Mouse (Mus musculus) Patski (cell line): Measurements from ENCODE around the gene Kctd5. TPM values are rescaled to one million over a fixed set of nuclear protein-coding genes. Genes with fewer than 3 reads are reported as not detected.

ENCODE experiments used
- ATAC-seq: fragments of 100-300 bp; one replicate; pipeline ENCODE4 v1.8.0; 2021
- CTCF ChIA-PET: fragments of 350-600 bp; sonication (Branson Sonifier 250); formaldehyde crosslinking; loops from one replicate; lab custom pipeline; 2022; ENCODE audit warnings: inconsistent platforms; lab: Charles Lee
- POLR2A ChIA-PET: fragments of 350-600 bp; sonication (Branson Sonifier 250); formaldehyde crosslinking; loops from one replicate; lab custom pipeline; 2022; ENCODE audit warnings: antibody characterized with exemption, inconsistent platforms; lab: Charles Lee
- DNase-seq: peaks from one replicate; pipeline ENCODE4 v3.0.0-alpha.2; 2011; ENCODE audit warnings: low read depth, low spot score
- H3K27me3 ChIP-seq: fragments of 371-371 bp; one replicate; pipeline ENCODE4 v1.5.1; 2021
- CTCF ChIP-seq: fragments of 100-300 bp; IDR thresholded peaks from one replicate; pipeline ENCODE4 v1.5.1; 2021
- in situ Hi-C: fragments of 300-500 bp; cut with MboI; formaldehyde crosslinking; loops from 3 replicates; pipeline ENCODE4 v1.11.1; 2018; ENCODE audit warnings: low pct_unique_long_range_greater_than_20kb, mixed read lengths
- polyA plus RNA-seq: library from polyadenylated mRNA; unstranded; gene quantifications from one replicate; pipeline ENCODE4 v1.2.3, GENCODE M21; 2021

Kctd5 gene
- polyA plus RNA-seq, 1 experiment from 2014 or later, result 57.8 TPM

DNA sequence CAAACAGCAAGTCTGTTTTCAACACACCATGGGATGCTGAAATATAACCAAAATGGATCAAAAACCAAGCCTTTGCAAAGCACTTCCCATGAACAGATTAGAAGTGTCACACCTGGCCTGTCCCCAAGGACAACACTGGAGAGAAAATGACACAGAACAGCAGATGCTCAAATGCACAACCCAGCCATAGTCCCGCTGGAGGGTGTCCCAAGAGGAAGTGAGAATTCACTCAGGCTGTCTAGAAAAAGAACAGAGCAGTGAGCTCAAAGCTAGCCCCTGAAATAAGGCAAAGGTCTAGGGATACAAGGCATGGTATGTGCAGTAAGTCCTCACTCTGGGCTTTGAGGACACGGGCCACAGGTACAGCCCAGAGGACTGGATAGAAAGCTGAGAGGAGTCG is 3.8 kb downstream of the Kctd5 start:
- ATAC-seq (no peak), DNase-seq (no peak)
- ChIA-PET CTCF (interaction anchor here (0.9 kb wide), 1 partner anchor 11 kb away, joined by 3 read pairs; no protein-coding TSS in a partner anchor), POLR2A (no interaction called here)
- in situ Hi-C loops, result no loop called here
- no peaks in the 10 kb centered on the region for H3K27me3 ChIP-seq
- no peak for TF ChIP-seq CTCF

DNA sequence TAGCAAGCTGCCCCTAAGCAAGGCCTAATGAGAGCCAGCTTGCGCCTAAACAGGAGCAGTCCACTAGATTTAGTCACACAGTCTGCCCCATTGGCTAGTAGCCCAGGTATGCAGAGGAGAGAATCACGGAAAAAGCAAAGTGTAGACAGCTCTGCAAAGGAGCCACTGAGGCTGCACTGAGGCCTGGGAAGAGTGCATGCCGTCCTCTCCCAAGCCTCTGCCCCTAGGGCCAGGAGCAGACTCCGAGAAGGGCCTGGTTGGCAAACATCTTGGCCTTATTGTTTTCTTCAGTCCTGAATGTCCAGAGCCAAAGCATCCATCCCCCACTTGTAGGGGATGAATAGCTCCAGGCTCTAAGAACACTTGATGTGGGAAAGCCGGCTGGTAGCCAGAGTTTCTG is 5.0 kb downstream of the Kctd5 start:
- no peak for DNase-seq
- CTCF ChIA-PET, result interaction anchor here (1.3 to 1.5 kb wide), 2 partner anchors 11 to 61 kb away, joined by 3 read pairs; no protein-coding TSS in a partner anchor
- POLR2A ChIA-PET, result interaction anchor here (1.0 kb wide), 1 partner anchor 32 kb away, joined by 3 read pairs; no protein-coding TSS in a partner anchor
- ATAC-seq, result no peak
- H3K27me3 ChIP-seq, result no peaks in the 10 kb centered on the region
- TF ChIP-seq CTCF, result no peak
- in situ Hi-C loops, result no loop called here

DNA sequence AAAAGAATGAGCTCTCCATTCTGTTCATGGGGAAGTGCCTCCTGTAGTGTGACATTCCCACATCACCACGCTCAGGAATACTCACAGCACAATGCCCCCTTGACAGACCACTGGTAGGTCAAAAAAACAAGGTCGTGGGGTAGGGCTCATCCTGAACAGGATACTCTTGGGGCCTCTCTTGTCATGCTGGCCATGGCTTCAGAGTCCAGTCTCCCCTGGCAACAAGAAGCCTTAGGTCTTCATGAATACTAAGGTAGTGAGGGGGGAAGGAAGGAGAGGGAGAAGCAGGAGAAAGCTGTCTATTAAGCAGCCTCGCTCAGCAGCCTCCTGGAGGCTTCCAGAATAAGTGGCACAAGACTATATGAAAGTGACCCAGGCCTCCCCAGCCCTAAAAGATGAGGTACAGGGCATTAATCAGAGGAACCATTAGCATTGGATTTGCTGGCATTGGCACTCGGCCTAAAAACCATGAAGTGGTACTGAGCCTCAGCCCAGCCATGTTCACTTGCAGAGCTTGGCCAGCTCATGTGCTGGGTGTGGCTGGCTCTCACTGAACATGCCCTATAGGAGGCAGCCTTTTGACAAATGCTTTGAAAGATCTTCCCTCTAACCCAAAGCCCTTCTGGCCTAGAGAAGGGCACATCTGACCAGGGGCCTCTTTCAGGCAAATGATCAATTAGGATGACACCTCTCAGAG is 10.7 kb downstream of the Kctd5 start:
- no peaks in the 10 kb centered on the region for H3K27me3 ChIP-seq
- no peak for ATAC-seq
- DNase-seq, result no peak
- no peak for TF ChIP-seq CTCF
- ChIA-PET POLR2A (no interaction called here), CTCF (interaction anchor here (1.8 kb wide), 1 partner anchor 53 kb away, joined by 3 read pairs; no protein-coding TSS in a partner anchor)
- in situ Hi-C loops, result no loop called here

DNA sequence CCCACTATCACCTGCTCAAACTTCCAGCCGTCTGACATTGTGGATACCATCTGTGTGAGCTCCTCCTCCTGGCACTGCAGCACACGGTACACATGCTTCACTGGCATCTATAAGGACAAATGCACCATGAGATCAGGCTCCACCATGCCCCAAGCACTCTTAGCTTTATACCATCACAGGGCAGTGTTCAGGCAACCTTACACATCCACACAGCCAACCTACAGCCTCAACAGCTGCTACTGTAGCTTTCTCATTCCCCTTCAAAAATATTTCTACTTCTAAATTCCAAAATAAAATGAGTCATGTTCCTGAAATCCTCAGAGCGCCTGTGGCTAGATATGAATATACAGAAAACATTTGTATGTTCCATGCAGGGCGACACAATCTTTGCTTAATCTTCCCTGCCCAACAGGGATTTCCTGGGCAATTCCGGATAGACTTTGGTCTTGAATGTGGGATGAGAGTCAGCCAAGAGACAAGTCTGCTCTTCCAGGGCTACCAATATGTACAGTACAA is 15.5 kb downstream of the Kctd5 start:
- in situ Hi-C loops, result no loop called here
- ATAC-seq (no peak), DNase-seq (no peak)
- POLR2A ChIA-PET, result no interaction called here
- CTCF ChIA-PET, result interaction anchor here (0.8 kb wide), 1 partner anchor 12 kb away, joined by 3 read pairs; no protein-coding TSS in a partner anchor
- H3K27me3 ChIP-seq, result no peaks in the 10 kb centered on the region
- no peak for TF ChIP-seq CTCF

DNA sequence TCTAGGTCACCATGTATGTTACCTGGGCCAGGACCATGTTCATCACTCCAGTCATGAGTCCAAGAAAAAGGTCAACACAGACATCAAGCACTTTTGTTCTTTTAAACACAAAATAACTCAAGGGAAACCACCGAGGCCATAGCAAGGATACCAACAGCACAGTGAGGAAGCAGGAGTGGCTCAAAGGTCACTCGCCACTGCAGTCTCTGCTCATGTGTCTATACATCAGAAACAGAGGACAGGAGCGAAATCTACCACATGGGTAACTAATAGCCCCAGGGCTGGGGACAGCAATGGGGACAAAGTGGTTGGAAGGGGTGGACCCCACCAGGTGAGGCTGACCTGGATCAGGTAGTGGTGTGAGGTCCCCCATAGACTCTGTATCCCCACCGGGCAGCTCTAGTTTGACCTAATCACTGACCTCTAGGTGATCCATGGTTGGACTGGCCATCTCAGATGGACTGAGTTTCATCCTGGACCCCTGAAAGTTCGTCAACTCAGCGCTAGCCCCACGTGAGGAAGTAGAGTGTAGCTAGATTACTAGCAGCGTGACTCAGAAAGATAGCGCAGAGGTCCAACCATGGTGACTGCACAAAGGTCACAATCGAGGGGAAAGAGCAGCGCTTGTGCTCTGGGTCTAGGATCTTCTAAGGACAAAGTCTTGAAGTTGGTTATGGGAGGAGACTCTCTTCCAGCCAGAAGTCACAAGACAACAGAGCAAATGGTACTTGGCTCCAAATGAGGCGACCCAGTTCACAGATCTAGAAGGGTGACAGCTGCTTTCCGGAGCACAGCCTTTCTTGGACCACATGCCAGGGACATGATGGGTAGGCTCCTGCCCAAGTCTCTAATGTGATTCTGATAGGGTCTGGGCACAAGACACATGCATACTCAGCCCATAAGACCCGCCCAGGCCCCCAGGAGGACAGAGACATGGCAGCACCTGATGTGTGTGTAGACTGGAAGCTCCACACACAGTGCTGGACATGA is 16.4 kb downstream of the Kctd5 start:
- H3K27me3 ChIP-seq, result no peaks in the 10 kb centered on the region
- TF ChIP-seq CTCF, result no peak
- CTCF ChIA-PET, result no interaction called here
- DNase-seq, result no peak
- ATAC-seq, result no peak
- in situ Hi-C loops, result no loop called here
- POLR2A ChIA-PET, result no interaction called here

DNA sequence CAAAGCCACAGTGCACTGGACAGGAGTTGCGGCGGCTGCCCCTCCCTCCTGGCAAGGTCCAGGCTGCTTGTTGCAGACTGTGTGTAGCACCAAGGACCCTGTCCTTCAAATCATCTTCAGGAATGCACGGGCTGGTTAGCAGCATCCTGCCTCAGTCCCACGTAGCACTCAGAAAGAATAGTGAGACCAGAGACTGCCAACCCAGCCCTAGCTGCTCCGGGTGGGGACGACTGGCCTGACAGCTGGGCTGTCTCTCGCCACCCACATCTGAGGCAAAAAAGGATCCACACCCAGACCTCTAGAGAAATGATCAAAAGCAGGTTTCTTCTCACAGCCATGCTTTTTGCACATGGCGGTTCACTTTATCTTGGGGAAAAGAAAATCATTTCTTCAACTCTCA is 24.3 kb downstream of the Kctd5 start:
- in situ Hi-C loops, result loop anchor here (10.0 kb wide), 1 partner anchor 74 kb away; no protein-coding TSS in a partner anchor
- ChIA-PET POLR2A (no interaction called here), CTCF (no interaction called here)
- ATAC-seq, result no peak
- H3K27me3 ChIP-seq, result no peaks in the 10 kb centered on the region
- no peak for TF ChIP-seq CTCF
- no peak for DNase-seq

DNA sequence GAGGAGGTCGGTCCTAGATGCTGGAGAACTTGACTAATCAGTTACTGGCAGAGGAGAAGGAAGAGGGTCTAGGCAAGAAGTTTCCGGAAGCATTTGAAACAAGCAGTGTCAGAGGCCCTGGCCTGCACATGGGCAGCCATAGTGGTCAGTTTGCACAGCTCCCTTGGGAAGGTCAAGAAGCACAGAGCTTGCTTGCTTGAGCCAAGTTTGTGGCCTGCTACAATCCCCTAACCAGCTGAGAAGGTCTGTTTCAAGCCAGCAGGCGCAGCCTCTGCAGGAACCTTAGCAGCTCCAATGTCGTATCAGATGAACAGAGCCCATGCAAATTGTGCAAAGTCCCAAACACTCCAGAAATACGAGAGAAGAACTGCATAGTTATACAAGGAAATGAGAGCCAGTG is 25.2 kb downstream of the Kctd5 start:
- in situ Hi-C loops, result loop anchor here (10.0 kb wide), 1 partner anchor 73 kb away; no protein-coding TSS in a partner anchor
- H3K27me3 ChIP-seq, result no peaks in the 10 kb centered on the region
- DNase-seq (no peak), ATAC-seq (no peak)
- ChIA-PET CTCF (interaction anchor here (0.9 kb wide), 1 partner anchor 31 kb away, joined by 3 read pairs; no protein-coding TSS in a partner anchor), POLR2A (no interaction called here)
- TF ChIP-seq CTCF, result no peak

DNA sequence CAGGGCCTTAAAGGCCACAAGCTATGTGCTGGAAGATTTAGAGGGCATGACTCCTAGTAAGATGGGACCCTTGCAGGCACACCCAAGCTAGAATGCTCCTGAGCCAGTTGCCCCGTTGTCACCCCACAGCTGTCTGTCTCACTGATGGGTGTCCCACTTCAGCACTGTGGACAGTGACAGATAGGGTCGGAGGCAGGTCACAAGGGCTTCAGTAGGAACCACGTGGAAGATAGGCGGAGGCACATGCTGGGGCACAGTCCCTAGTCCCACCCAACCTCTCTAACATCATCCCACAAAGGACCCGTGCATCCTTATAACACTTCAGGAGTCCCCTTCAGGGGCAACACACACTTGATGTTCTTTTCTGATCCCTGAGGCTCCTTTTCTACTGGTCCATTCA is 27.3 kb downstream of the Kctd5 start:
- in situ Hi-C loops, result loop anchor here (10.0 kb wide), 1 partner anchor 71 kb away; no protein-coding TSS in a partner anchor
- DNase-seq, result no peak

DNA sequence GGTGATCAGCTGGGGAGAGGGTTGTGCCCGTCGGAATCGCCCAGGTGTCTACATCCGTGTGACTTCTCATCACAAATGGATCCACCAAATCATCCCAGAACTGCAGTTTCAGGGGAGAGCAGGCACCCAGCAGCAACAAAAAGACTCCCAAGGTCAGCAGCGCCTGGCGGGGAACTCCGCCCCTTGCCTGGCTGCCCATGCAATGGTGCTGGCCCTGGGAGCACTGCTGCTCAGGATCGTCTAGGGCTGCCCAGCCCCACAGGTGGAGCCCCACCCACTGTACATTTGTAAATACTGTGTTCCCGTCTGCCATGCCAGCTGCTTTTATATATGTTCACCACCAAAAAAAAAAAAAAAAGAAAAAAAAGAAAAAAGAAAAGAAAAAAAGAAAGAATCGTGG is 27.7 kb downstream of the Kctd5 start:
- no peak for DNase-seq
- no peak for ATAC-seq
- no peaks in the 10 kb centered on the region for H3K27me3 ChIP-seq
- TF ChIP-seq CTCF, result no peak
- in situ Hi-C loops, result loop anchor here (10.0 kb wide), 1 partner anchor 71 kb away; no protein-coding TSS in a partner anchor
- ChIA-PET POLR2A (interaction anchor here (1.2 kb wide), 1 partner anchor 10 kb away, joined by 3 read pairs; no protein-coding TSS in a partner anchor), CTCF (interaction anchor here (0.8 to 2.0 kb wide), 2 partner anchors 8 to 22 kb away, joined by 3 to 5 read pairs; no protein-coding TSS in a partner anchor)

More for the DNA sequence above, 27.3 kb downstream of the Kctd5 start:
- no peak for ATAC-seq
- ChIA-PET CTCF (interaction anchor here (0.8 to 2.0 kb wide), 2 partner anchors 8 to 21 kb away, joined by 3 to 5 read pairs; no protein-coding TSS in a partner anchor), POLR2A (interaction anchor here (0.5 to 1.2 kb wide), 2 partner anchors 9 to 37 kb away, joined by 3 to 4 read pairs; no protein-coding TSS in a partner anchor)
- no peak for TF ChIP-seq CTCF
- H3K27me3 ChIP-seq, result no peaks in the 10 kb centered on the region

DNA sequence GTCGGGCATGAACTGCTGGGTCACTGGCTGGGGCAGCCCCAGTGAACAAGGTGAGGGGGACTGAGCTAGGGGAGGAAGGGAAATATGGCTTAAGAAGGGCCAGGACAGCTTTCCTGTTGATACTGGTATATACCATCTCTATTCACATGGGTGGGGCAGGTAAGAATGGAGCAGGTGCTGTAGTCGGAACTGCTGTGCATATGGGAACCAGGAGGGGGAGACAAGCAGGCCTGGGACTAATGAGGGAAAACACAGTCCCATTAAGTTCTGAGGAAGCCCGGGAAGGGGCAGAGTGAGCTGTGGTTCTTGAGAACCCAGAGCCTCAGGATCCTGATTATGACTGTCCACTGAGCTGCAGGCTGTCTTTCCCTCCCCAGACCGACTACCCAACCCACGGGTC is 28.8 kb downstream of the Kctd5 start:
- H3K27me3 ChIP-seq, result no peaks in the 10 kb centered on the region
- in situ Hi-C loops, result loop anchor here (10.0 kb wide), 1 partner anchor 70 kb away; no protein-coding TSS in a partner anchor
- ATAC-seq, result no peak
- DNase-seq, result no peak
- ChIA-PET POLR2A (no interaction called here), CTCF (interaction anchor here (2.0 kb wide), 1 partner anchor 10 kb away, joined by 5 read pairs; no protein-coding TSS in a partner anchor)
- TF ChIP-seq CTCF, result no peak
